Mouse (Mus musculus): ENCODE measurements around the gene Otud7a.

The Otud7a gene

GRCm38 (mm10) chr7:63697921-63698320 is 253.4 kb downstream of the Otud7a start:
- in situ Hi-C loops (cut with MboI): no loop called here

- in situ Hi-C loops (cut with MboI): no loop called here
Measured at GRCm38 (mm10) chr7:63717903-63718302, 273.4 kb downstream of the Otud7a start.

DNA sequence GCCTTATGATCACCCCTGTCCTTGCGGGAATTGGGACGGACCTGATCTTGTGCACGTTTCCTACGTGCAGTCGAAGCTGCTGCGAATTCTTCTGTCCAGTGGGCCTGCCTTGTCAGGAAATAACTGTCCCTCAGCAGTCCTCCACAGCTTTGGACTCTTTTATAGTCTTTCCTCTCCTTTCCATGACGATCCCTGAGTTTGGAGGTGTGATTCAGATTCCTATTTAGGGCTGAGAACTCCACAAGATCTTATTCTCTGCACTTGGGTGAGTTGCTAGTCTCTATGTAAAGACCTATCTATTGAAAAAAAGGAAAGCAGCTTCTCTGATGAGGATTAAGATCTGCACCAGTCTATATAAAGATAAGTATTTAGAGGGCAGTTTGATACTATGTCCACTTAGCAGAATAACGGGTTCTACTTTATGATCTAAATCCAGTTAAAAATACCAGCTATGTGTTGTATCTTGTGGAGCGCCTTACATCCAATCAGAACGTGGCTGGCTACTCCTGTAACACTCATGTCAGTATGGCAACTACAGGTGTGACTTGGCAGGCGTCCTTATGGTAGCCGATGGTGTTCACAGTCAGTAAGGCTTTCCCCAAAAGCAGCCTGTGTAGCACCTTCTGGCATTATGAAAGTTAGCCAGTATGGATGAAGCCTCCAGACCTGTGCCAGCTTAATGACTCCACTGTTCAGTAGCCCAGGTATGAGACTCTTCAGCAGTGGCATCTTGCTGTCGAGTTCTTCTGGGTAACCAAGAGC is 274.8 kb downstream of the Otud7a start:
- in situ Hi-C loops (cut with MboI): no loop called here

- in situ Hi-C loops (cut with MboI): no loop called here
Measured at GRCm38 (mm10) chr7:63720682-63721081, 276.1 kb downstream of the Otud7a start.

GRCm38 (mm10) chr7:63725040-63725729 is 280.6 kb downstream of the Otud7a start:
- in situ Hi-C loops (cut with MboI): no loop called here

DNA sequence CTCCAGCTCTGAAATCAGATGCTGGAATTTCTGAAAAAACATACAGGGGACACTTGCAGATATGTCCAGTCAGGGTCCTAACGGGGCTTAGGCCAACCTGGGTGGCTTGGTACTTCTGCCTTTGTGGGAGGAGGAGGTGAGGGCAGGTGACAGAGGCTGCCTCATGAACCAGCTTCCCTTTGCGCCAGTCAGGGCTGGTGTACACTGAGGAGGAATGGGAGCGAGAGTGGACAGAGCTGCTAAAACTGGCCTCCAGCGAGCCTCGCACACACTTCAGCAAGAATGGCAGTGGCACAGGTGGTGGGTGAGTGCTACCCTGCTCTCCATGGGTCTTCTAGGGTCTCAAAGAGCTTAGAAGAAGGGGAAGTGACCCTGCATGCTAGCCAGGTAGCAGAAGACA is 285.1 kb downstream of the Otud7a start:
- in situ Hi-C loops (cut with MboI): no loop called here

GRCm38 (mm10) chr7:63730012-63730411 is 285.5 kb downstream of the Otud7a start:
- in situ Hi-C loops (cut with MboI): no loop called here

GRCm38 (mm10) chr7:63737725-63738124 is 293.2 kb downstream of the Otud7a start:
- in situ Hi-C loops (cut with MboI): no loop called here

GRCm38 (mm10) chr7:63738142-63738541 is 293.6 kb downstream of the Otud7a start:
- in situ Hi-C loops (cut with MboI): no loop called here

DNA sequence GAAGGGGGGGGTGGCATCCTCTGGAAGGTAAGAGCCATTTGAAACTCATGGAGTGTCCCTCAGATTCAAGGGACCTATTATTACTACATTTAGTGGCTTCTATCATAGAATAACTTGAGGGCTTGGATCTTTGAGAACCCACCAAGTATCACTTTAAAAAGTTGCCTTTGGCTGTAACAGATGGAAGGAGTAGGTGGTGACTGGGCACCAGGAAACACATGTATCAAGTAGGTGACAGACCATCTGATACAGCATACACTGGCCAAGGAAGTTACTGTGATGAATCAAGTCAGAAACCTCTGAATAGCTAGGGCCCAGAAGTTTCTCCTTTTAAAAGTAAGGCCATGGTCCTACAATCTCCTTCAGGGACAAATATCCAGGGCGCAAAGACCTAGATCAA is 298.6 kb downstream of the Otud7a start:
- in situ Hi-C loops (cut with MboI): no loop called here

- in situ Hi-C loops (cut with MboI): loop anchor here (10.0 kb wide), 2 partner anchors 403 to 573 kb away; partner anchors contain the start of gene Trpm1
Measured at GRCm38 (mm10) chr7:63752081-63752480, 307.5 kb downstream of the Otud7a start.

- in situ Hi-C loops (cut with MboI): loop anchor here (10.0 kb wide), 2 partner anchors 401 to 571 kb away; partner anchors contain the start of gene Trpm1
Measured at GRCm38 (mm10) chr7:63753274-63753751, 308.8 kb downstream of the Otud7a start.

DNA sequence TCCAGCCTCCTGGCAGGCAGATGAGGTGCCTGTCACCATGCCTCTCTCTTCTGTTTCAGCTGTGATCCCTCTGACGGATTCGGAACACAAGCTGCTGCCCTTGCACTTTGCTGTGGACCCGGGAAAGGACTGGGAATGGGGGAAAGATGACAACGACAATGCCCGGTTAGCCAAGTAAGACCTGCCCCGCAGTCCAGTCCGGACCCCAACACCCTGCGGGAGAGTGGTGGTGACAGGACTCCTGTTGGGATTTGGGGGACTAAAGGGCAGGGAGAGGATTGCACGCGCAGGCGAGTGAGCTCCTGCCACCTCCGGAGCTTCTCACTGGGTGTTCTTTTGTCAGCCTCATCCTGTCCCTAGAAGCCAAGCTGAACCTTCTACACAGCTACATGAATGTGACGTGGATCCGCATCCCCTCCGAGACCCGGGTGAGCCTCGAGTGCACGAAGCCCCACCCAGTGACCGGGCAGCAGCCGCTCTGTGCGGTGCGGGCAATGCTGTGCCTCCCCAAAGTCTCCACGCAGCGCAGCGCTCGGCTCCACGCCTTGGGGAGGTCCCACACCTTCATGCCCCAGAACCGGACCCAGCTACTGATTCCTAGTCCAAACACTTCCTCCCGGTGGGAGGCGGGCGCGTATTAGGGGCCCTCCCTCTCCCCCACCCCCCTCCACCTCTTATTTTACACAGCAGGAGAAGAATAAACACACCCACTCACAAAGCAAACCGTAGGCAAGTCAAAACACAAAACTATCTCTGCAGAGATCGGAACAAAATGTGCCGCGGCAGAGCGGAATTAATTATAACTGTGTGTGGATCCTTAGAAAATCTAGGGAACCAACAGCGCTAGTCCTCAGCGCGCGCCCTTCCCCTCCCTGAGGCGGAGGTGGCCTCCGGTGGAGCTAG is 310.3 kb downstream of the Otud7a start:
- in situ Hi-C loops (cut with MboI): loop anchor here (10.0 kb wide), 2 partner anchors 400 to 570 kb away; partner anchors contain the start of gene Trpm1

GRCm38 (mm10) chr7:63755476-63755948 is 311.0 kb downstream of the Otud7a start:
- in situ Hi-C loops (cut with MboI): loop anchor here (10.0 kb wide), 2 partner anchors 399 to 569 kb away; partner anchors contain the start of gene Trpm1

DNA sequence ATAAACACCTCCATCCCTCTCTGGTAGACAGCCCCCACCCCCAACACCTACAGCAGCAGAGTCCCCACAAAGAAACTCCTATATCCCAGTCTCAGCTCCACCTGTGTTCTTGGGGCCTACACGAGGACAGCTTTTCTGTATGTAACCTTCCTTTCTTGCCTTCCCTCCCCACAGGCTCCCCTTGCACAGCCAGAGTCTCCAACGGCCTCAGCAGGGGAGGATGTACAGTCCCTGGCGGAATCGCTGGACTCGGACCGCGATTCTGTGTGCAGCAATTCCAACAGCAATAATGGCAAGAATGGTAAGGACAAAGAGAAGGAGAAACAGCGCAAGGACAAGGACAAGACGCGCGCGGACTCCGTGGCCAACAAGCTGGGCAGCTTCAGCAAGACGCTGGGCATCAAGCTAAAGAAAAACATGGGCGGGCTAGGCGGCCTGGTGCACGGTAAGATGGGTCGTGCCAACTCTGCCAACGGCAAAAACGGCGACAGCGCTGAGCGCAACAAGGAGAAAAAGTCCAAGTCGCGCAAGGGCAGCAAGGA is 312.7 kb downstream of the Otud7a start:
- in situ Hi-C loops (cut with MboI): loop anchor here (10.0 kb wide), 2 partner anchors 398 to 568 kb away; partner anchors contain the start of gene Trpm1

GRCm38 (mm10) chr7:63757678-63758239 is 313.2 kb downstream of the Otud7a start:
- in situ Hi-C loops (cut with MboI): loop anchor here (10.0 kb wide), 2 partner anchors 397 to 567 kb away; partner anchors contain the start of gene Trpm1

DNA sequence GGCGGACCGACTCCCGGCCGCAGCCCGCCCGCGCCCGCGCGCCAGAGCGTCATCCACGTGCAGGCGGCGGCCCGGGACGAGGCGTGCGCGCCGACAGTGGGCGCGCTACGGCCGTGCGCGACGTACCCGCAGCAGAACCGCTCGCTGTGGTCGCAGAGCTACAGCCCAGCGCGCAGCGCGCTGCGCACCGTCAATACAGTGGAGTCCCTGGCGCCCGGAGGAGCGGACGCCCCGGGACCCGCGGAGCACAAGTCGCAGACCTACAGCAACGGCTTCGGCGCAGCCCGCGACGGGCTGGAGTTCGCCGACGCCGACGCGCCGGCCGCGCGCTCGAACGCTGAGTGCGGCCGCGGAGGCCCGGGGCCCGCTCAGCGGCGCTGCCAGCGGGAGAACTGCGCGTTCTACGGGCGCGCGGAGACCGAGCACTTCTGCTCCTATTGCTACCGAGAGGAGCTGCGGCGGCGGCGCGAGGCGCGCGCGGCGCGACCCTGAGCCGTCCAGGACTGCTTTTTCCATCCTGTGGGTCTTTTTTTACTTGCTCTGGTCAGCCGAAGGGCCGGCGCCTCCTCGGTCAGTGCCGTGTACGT is 313.8 kb downstream of the Otud7a start:
- in situ Hi-C loops (cut with MboI): loop anchor here (10.0 kb wide), 2 partner anchors 396 to 566 kb away; partner anchors contain the start of gene Trpm1

DNA sequence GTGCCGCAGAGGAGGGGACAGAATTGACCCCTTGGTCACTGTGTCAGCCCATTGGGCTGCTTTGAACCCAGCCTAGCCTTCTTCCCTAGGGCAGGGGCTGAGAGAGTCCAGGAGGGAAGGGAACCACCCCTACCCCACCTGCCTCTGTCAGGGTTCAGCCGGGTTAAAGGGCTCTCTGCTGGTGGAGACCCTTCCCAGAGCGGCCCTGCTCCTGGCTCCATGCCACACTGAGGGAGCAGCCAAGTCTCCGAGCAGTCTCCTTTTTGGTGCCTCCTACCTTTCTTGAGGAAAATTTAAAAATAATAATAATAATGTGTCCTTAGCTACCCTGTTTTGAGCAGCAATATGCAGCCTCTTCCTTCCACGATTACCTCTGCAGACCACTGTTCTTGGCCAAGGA is 315.1 kb downstream of the Otud7a start:
- in situ Hi-C loops (cut with MboI): loop anchor here (10.0 kb wide), 2 partner anchors 395 to 565 kb away; partner anchors contain the start of gene Trpm1

GRCm38 (mm10) chr7:63762529-63762928 is 318.0 kb downstream of the Otud7a start:
- in situ Hi-C loops (cut with MboI): no loop called here

DNA sequence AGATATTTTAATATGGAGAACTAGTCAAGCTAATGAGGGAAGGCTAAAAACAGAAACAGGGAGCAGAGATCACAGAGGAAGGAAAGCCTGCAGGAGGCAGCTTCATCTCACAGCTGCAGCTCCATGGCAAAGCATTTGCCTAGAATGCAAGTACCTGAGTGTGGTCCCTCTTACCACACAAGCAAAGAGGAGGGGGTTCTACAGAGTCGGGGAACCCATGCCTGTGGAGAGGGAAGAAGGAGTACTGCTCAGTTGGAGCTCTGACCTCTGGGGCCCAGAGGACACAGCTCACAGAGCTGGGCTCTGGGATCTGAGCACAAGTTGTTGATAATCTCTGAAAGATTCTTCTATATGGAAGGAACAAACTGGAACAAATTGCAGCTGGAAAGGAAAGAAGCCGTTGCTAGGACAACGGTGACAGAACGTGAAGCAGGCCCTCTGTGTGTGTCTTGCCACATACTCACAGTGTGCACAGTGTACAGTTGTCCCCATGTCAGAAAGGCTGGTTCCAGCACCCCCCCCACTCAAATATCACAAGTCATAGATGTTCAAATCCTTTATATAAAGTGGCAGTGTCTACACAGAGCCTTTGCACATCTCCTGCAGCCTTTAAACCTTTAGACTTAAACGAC is 324.0 kb downstream of the Otud7a start:
- in situ Hi-C loops (cut with MboI): no loop called here
